Mouse (Mus musculus): ENCODE data around the gene Tnni2. TPM values are rescaled to one million over a fixed set of nuclear protein-coding genes. Genes with fewer than 3 reads are reported as not detected.

Tnni2 gene
- total and polyA plus RNA-seq, 2 experiments from 2014 or later = 0.46 TPM; not detected in 1

GRCm38 (mm10) chr7:142473476-142473875 is 31.9 kb downstream of the Tnni2 start:
- H3K36me3 ChIP-seq (ENCODE audit: insufficient read depth, low read length) = no peaks in the 10 kb centered on the region
- TF ChIP-seq CTCF (IDR thresholded peaks at IDR 0.05) = no peak
- no peak overlapping the region for H3K4me3 ChIP-seq (ENCODE audit: low read depth, low read length)
- no peak overlapping the region for H3K4me2 ChIP-seq (ENCODE audit: low read depth, low read length, poor library complexity, severe bottlenecking)
- 92% methylated on average over 2 of the region's 2 CpGs for WGBS
- H3K27ac ChIP-seq (ENCODE audit: low read depth, low read length) = no peak overlapping the region
- DNase-seq (ENCODE audit: low spot score) = no peak
- no peaks in the 10 kb centered on the region for H3K27me3 ChIP-seq (ENCODE audit: insufficient read depth, low read length)
- no peaks in the 10 kb centered on the region for H3K4me1 ChIP-seq (ENCODE audit: insufficient read depth, low read length)
- no peak overlapping the region for H3K9ac ChIP-seq (replicated peaks; ENCODE audit: low read length, poor library complexity, severe bottlenecking)
- ATAC-seq (ENCODE audit: low FRiP score) = no peak
- H3K9me3 ChIP-seq (ENCODE audit: low read length) = no peaks in the 10 kb centered on the region

- H3K4me3 ChIP-seq (ENCODE audit: low read depth, low read length) = no peak overlapping the region
These were observed 33.2 kb downstream of the Tnni2 start for GRCm38 (mm10) chr7:142474799-142475198.

GRCm38 (mm10) chr7:142475641-142476040 is 34.0 kb downstream of the Tnni2 start:
- DNase-seq (ENCODE audit: low spot score) (no peak), ATAC-seq (ENCODE audit: low FRiP score) (no peak)
- no peaks in the 10 kb centered on the region for H3K27me3 ChIP-seq (ENCODE audit: insufficient read depth, low read length)
- H3K4me1 ChIP-seq (ENCODE audit: insufficient read depth, low read length) = no peaks in the 10 kb centered on the region
- no peak overlapping the region for H3K4me2 ChIP-seq (ENCODE audit: low read depth, low read length, poor library complexity, severe bottlenecking)
- 58% methylated on average over 7 of the region's 7 CpGs for WGBS
- no peak for TF ChIP-seq CTCF (IDR thresholded peaks at IDR 0.05)
- H3K36me3 ChIP-seq (ENCODE audit: insufficient read depth, low read length) = no peaks in the 10 kb centered on the region
- H3K9me3 ChIP-seq (ENCODE audit: low read length) = no peaks in the 10 kb centered on the region
- H3K4me3 ChIP-seq (ENCODE audit: low read depth, low read length) = no peak overlapping the region
- no peak overlapping the region for H3K27ac ChIP-seq (ENCODE audit: low read depth, low read length)
- no peak overlapping the region for H3K9ac ChIP-seq (replicated peaks; ENCODE audit: low read length, poor library complexity, severe bottlenecking)

More at GRCm38 (mm10) chr7:142474799-142475198, 33.2 kb downstream of the Tnni2 start:
- Histone ChIP-seq H3K4me1 (ENCODE audit: insufficient read depth, low read length) (no peaks in the 10 kb centered on the region), H3K9me3 (ENCODE audit: low read length) (no peaks in the 10 kb centered on the region), H3K27ac (ENCODE audit: low read depth, low read length) (no peak overlapping the region), H3K36me3 (ENCODE audit: insufficient read depth, low read length) (no peaks in the 10 kb centered on the region), H3K27me3 (ENCODE audit: insufficient read depth, low read length) (no peaks in the 10 kb centered on the region), H3K4me2 (ENCODE audit: low read depth, low read length, poor library complexity, severe bottlenecking) (no peak overlapping the region), H3K9ac (replicated peaks; ENCODE audit: low read length, poor library complexity, severe bottlenecking) (no peak overlapping the region)
- DNase-seq (ENCODE audit: low spot score) (no peak), ATAC-seq (ENCODE audit: low FRiP score) (no peak)
- 88% methylated on average over 14 of the region's 14 CpGs for WGBS
- TF ChIP-seq CTCF (IDR thresholded peaks at IDR 0.05) = no peak

- DNase-seq (ENCODE audit: low spot score) (no peak), ATAC-seq (ENCODE audit: low FRiP score) (no peak)
- no peak overlapping the region for H3K9ac ChIP-seq (replicated peaks; ENCODE audit: low read length, poor library complexity, severe bottlenecking)
- no peaks in the 10 kb centered on the region for H3K36me3 ChIP-seq (ENCODE audit: insufficient read depth, low read length)
- H3K4me2 ChIP-seq (ENCODE audit: low read depth, low read length, poor library complexity, severe bottlenecking) = no peak overlapping the region
- no peaks in the 10 kb centered on the region for H3K27me3 ChIP-seq (ENCODE audit: insufficient read depth, low read length)
- peaks cover under 1% of the 10 kb centered on the region; the same call in 1 of the 2 replicates for H3K4me1 ChIP-seq (ENCODE audit: insufficient read depth, low read length)
- no peak overlapping the region for H3K27ac ChIP-seq (ENCODE audit: low read depth, low read length)
- H3K9me3 ChIP-seq (ENCODE audit: low read length) = no peaks in the 10 kb centered on the region
- TF ChIP-seq CTCF (IDR thresholded peaks at IDR 0.05) = no peak
- WGBS = 81% methylated on average over 5 of the region's 5 CpGs
- H3K4me3 ChIP-seq (ENCODE audit: low read depth, low read length) = no peak overlapping the region
These were observed 34.7 kb downstream of the Tnni2 start for GRCm38 (mm10) chr7:142476271-142476670.

GRCm38 (mm10) chr7:142476795-142477452 is 35.3 kb downstream of the Tnni2 start:
- Histone ChIP-seq H3K9me3 (ENCODE audit: low read length) (no peaks in the 10 kb centered on the region), H3K4me1 (ENCODE audit: insufficient read depth, low read length) (peaks cover 6% of the 10 kb centered on the region), H3K4me3 (ENCODE audit: low read depth, low read length) (no peak overlapping the region), H3K36me3 (ENCODE audit: insufficient read depth, low read length) (no peaks in the 10 kb centered on the region), H3K27me3 (ENCODE audit: insufficient read depth, low read length) (no peaks in the 10 kb centered on the region), H3K27ac (ENCODE audit: low read depth, low read length) (no peak overlapping the region), H3K4me2 (ENCODE audit: low read depth, low read length, poor library complexity, severe bottlenecking) (no peak overlapping the region), H3K9ac (replicated peaks; ENCODE audit: low read length, poor library complexity, severe bottlenecking) (no peak overlapping the region)
- TF ChIP-seq CTCF (IDR thresholded peaks at IDR 0.05) = no peak
- DNase-seq (ENCODE audit: low spot score) = peak; percentile 35
- WGBS = 85% methylated on average over 13 of the region's 13 CpGs
- ATAC-seq (ENCODE audit: low FRiP score) = no peak

GRCm38 (mm10) chr7:142478001-142478400 is 36.4 kb downstream of the Tnni2 start:
- no peak for TF ChIP-seq CTCF (IDR thresholded peaks at IDR 0.05)
- H3K9me3 ChIP-seq (ENCODE audit: low read length) = no peaks in the 10 kb centered on the region
- no peak overlapping the region for H3K9ac ChIP-seq (replicated peaks; ENCODE audit: low read length, poor library complexity, severe bottlenecking)
- H3K4me1 ChIP-seq (ENCODE audit: insufficient read depth, low read length) = peaks cover 6% of the 10 kb centered on the region
- no peak overlapping the region for H3K4me3 ChIP-seq (ENCODE audit: low read depth, low read length)
- ATAC-seq (ENCODE audit: low FRiP score) (no peak), DNase-seq (ENCODE audit: low spot score) (no peak)
- H3K27ac ChIP-seq (ENCODE audit: low read depth, low read length) = no peak overlapping the region
- no peaks in the 10 kb centered on the region for H3K27me3 ChIP-seq (ENCODE audit: insufficient read depth, low read length)
- no peak overlapping the region for H3K4me2 ChIP-seq (ENCODE audit: low read depth, low read length, poor library complexity, severe bottlenecking)
- WGBS = 90% methylated on average over 6 of the region's 6 CpGs
- H3K36me3 ChIP-seq (ENCODE audit: insufficient read depth, low read length) = no peaks in the 10 kb centered on the region
